Mouse (Mus musculus) limb, embryonic 11.5 days (tissue): ENCODE measurements at regions not wholly inside any gene's neighbourhood (a gene's known extent, or its start where the extent isn't known, plus 50 kb on each side); places are given as distances from the start of the nearest gene placed in this dataset.

Source experiments
- ATAC-seq: fragments of 200-750 bp; cut with Nextera tagmentation; 2 replicates; pipeline ENCODE4 v1.8.0; 2017; ENCODE audit warnings: low read depth; ENCODE audit not compliant: insufficient number of reproducible peaks, low FRiP score, low TSS enrichment
- DNase-seq: peaks from one replicate; pipeline ENCODE4 v3.0.0-alpha.2; 2015; ENCODE audit warnings: low spot score
- H3K27ac ChIP-seq: fragments of 300-500 bp; sonication (generic); replicated peaks from 2 replicates; pipeline ENCODE4 v1.5.1; 2014; ENCODE audit warnings: low read depth, mild to moderate bottlenecking, low read length
- H3K27me3 ChIP-seq: fragments of 300-500 bp; sonication (generic); 2 replicates; pipeline ENCODE4 v1.6.1; 2014; ENCODE audit warnings: mild to moderate bottlenecking, low read length, mixed read lengths; ENCODE audit not compliant: control insufficient read depth, insufficient read depth
- H3K36me3 ChIP-seq: fragments of 300-500 bp; sonication (generic); 2 replicates; pipeline ENCODE4 v1.6.1; 2014; ENCODE audit warnings: mild to moderate bottlenecking, low read length, moderate library complexity, mixed read lengths; ENCODE audit not compliant: control insufficient read depth, insufficient read depth
- H3K4me1 ChIP-seq: fragments of 300-500 bp; sonication (generic); 2 replicates; pipeline ENCODE4 v1.6.1; 2014; ENCODE audit warnings: low read length, mixed read lengths; ENCODE audit not compliant: control insufficient read depth, insufficient read depth
- H3K4me2 ChIP-seq: fragments of 300-500 bp; sonication (generic); 2 replicates; pipeline ENCODE4 v1.6.1; 2014; ENCODE audit warnings: low read depth, mild to moderate bottlenecking, moderate library complexity; ENCODE audit not compliant: severe bottlenecking
- H3K4me3 ChIP-seq: fragments of 300-500 bp; sonication (generic); 2 replicates; pipeline ENCODE4 v1.5.1; 2014; ENCODE audit warnings: low read depth, low read length
- H3K9ac ChIP-seq: fragments of 300-500 bp; sonication (generic); 2 replicates; pipeline ENCODE4 v1.6.1; 2014; ENCODE audit warnings: mild to moderate bottlenecking, low read length
- H3K9me3 ChIP-seq: fragments of 300-500 bp; sonication (generic); 2 replicates; pipeline ENCODE4 v1.6.1; 2016; ENCODE audit warnings: low read length; ENCODE audit not compliant: control insufficient read depth
- WGBS: fragments of 180-500 bp; shearing (Covaris S2); extraction: QIAGEN DNeasy Blood & Tissue Kit; methylation state at CpG from one replicate; pipeline ENCODE4 v1.1.7; 2014; 5-methylcytosine and 5-hydroxymethylcytosine counted together

DNA sequence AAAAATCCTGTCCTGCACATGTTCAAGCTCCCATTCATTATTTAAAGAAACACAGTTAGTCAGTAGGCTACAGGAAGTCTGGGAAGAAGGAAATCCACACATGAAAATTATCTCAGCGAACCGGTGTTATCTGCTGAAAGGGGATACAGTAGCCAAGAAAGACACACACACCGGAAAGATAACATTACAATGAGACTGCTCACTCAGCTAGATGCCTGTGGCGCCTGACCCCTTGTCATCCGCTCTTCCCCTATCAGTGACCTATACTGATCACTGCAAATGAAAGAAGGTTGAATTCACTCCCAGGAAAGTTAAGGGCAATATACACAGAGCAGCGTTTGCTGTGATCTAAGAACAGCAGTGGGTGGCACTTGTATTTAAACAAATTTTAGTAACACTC, 481.0 kb upstream of the Sox11 start:
- Histone ChIP-seq H3K9ac (no peak overlapping the region), H3K9me3 (no peaks in the 10 kb centered on the region), H3K4me3 (no peak overlapping the region), H3K27ac (no peak overlapping the region), H3K36me3 (no peaks in the 10 kb centered on the region), H3K4me1 (no peaks in the 10 kb centered on the region), H3K4me2 (no peak overlapping the region), H3K27me3 (no peaks in the 10 kb centered on the region)
- ATAC-seq (no peak), DNase-seq (no peak)
- 87% methylated on average over 6 of the region's 6 CpGs for WGBS

DNA sequence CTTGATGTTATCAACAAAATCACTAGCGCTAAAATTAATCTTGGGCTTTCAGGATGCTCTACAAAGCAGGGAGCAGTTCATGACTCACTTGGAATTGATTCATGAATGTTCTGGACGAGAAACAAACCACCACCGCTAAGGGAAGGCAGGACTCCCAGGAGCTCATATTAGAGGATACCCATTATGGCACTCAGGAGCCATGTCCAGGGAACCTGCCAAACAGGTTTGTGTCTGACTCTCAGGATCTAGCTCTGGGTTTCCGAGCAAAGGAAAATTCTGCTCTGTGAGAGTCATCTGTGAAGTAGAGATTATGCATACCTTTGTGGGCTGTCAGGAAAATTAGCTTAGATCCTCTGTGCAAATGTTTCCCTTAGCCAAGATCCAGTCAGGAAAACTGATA, 454.3 kb upstream of the Sox11 start:
- Histone ChIP-seq H3K4me1 (no peaks in the 10 kb centered on the region), H3K9me3 (no peaks in the 10 kb centered on the region), H3K9ac (no peak overlapping the region), H3K27ac (no peak overlapping the region), H3K4me3 (no peak overlapping the region), H3K27me3 (no peaks in the 10 kb centered on the region), H3K36me3 (no peaks in the 10 kb centered on the region), H3K4me2 (no peak overlapping the region)
- DNase-seq (no peak), ATAC-seq (no peak)
- 79% methylated on average over 4 of the region's 4 CpGs for WGBS

DNA sequence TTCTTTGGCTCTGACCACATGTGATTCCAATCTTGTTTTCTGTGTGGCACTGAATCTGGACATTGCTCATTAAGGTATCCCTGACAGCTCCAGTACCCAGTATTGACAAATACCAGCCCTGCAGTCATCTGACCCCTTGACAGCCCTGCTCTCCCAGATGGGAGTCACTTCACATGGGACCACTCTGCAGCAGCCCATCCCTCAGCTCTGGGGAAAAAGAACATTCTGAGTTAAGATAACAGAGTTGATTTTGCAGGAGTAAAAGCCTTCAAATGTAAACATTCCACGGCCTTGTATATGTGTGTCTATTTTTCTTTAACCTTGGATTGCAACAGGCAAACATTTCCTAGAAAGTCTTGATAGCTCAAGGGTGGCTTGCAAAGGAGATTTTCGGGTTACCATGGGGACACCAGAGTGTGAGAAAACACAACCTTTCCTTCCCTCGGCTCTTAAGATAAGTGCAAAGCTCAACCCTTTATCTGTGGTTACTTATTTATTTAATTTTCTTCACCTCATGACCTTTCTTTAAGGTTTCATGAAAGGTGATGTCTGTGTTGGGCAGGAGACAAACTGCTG, 444.4 kb upstream of the Sox11 start:
- no peak for DNase-seq
- H3K4me3 ChIP-seq: no peak overlapping the region
- ATAC-seq: no peak
- H3K4me1 ChIP-seq: no peaks in the 10 kb centered on the region
- H3K4me2 ChIP-seq: no peak overlapping the region
- no peaks in the 10 kb centered on the region for H3K27me3 ChIP-seq
- H3K36me3 ChIP-seq: no peaks in the 10 kb centered on the region
- 30% methylated on average over 3 of the region's 3 CpGs for WGBS
- no peak overlapping the region for H3K9ac ChIP-seq
- no peak overlapping the region for H3K27ac ChIP-seq
- H3K9me3 ChIP-seq: no peaks in the 10 kb centered on the region

DNA sequence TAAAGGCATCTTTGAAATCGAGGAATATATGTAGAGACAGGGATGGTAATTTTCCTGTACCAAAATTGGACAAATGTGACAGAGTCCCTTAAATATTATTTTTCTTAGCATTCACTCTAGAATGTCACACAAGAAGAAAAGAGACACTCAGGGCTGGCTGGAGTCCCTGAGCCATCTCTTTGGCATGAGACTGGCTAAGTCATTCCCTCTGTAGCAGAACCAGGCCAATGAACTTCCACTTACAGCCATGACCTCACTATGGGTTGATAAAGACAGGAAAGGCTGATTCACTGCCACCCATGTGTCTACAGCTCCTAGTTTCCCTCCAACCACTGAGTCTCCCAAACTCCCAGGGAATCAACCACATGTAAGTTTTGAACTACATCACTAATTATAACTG, 438.4 kb upstream of the Sox11 start:
- H3K4me2 ChIP-seq: no peak overlapping the region
- no peaks in the 10 kb centered on the region for H3K27me3 ChIP-seq
- H3K27ac ChIP-seq: no peak overlapping the region
- H3K36me3 ChIP-seq: no peaks in the 10 kb centered on the region
- H3K9ac ChIP-seq: no peak overlapping the region
- ATAC-seq: no peak
- WGBS: 90% methylated on average over 1 of the region's 1 CpGs
- no peaks in the 10 kb centered on the region for H3K9me3 ChIP-seq
- H3K4me3 ChIP-seq: no peak overlapping the region
- H3K4me1 ChIP-seq: no peaks in the 10 kb centered on the region
- DNase-seq: no peak

DNA sequence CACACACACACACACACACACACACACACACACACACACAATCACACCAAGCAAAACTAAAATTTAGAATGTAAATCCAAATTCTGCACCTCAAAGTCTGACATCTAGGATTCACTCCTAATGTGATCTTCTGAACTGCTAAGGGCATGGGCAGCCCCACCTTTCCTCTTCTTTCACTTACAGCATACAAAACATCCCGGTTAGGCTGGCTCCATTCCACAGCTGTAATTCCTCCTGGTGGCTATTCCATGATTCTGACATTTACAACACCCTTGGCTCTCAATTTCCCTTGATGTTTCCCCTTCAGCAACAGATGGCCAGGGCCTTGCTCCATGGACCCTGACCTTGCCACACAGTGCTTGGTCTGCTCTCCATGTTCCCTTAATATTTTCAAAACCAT, 423.6 kb upstream of the Sox11 start:
- Histone ChIP-seq H3K36me3 (no peaks in the 10 kb centered on the region), H3K4me3 (no peak overlapping the region), H3K27me3 (no peaks in the 10 kb centered on the region), H3K27ac (no peak overlapping the region), H3K9ac (no peak overlapping the region), H3K4me1 (no peaks in the 10 kb centered on the region), H3K9me3 (no peaks in the 10 kb centered on the region), H3K4me2 (no peak overlapping the region)
- no peak for ATAC-seq
- DNase-seq: no peak
- 31% methylated on average over 1 of the region's 1 CpGs for WGBS

DNA sequence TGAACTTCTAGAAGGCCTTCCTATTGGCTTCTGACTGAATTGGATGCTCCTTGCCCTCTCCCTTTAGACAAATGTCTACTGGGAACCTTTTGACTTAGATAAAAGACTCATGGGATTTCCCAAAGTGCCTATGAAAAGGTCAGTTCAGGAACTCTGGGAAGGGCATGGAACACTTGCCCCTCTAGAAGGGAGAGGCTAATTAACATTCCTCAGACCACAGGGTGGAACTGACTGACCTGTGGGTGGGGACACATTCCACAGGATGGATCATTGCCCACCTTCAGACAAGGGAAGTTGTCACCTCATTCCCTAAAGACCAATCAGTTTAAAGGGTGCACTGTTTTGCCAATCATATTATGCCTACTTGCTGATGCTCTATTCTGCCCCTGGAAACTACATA, 416.6 kb upstream of the Sox11 start:
- H3K9me3 ChIP-seq: no peaks in the 10 kb centered on the region
- H3K27me3 ChIP-seq: no peaks in the 10 kb centered on the region
- H3K4me1 ChIP-seq: peaks cover 6% of the 10 kb centered on the region; the same call in 1 of the 2 replicates
- no peak overlapping the region for H3K4me2 ChIP-seq
- ATAC-seq: no peak
- H3K27ac ChIP-seq: no peak overlapping the region
- H3K9ac ChIP-seq: no peak overlapping the region
- no peaks in the 10 kb centered on the region for H3K36me3 ChIP-seq
- no peak for DNase-seq
- H3K4me3 ChIP-seq: no peak overlapping the region

DNA sequence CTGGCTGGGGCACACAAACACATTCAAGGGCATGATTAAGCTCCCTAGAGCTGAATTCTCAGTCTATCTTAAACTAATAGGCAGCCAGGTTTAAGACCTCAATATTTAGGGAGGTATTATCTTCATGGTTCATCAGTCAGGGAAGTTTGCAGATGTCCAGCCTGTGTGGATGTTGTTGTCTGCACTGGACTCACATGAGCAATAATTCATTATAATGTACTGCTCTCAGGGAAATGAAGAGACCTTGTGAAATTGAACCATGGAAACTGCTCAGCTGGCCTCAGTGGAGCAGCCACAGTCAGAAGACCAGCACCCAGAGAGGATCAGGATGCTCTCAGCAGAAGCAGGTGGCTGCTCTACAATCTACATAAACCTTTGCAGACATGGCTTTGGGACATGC, 415.3 kb upstream of the Sox11 start:
- Histone ChIP-seq H3K27me3 (no peaks in the 10 kb centered on the region), H3K27ac (no peak overlapping the region), H3K4me1 (peaks cover 6% of the 10 kb centered on the region; the same call in 1 of the 2 replicates), H3K4me3 (no peak overlapping the region), H3K9me3 (no peaks in the 10 kb centered on the region), H3K9ac (no peak overlapping the region), H3K4me2 (no peak overlapping the region), H3K36me3 (no peaks in the 10 kb centered on the region)
- ATAC-seq (no peak), DNase-seq (no peak)

DNA sequence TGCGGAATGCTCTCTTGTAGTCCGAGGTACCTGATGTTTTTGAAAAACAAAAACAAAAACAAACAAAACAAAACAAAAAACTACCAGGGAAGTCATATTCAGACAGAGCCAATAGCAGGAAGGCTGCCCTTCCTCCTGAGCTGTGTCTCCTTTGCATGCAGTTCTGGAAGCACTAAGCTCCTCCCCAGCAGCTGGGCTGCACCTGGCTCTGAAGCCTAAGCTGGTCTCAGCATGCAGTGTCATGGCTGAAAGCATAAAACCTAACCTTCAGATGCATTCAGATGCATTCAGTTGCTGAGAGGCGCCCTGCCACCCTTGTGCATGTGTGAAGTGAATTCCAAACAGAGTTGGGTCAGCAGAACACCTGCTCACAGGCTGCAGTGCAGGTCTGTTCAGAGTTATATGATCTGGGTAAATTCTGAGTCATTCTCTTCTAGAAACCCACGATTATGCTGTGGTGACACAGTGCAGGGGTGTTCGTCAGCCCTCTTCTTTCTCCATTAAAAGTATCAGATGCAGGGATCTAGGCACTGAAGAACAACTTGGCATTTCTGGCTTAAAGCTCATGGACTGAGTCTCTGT, 382.3 kb upstream of the Sox11 start:
- Histone ChIP-seq H3K27ac (no peak overlapping the region), H3K9ac (no peak overlapping the region), H3K4me3 (no peak overlapping the region), H3K9me3 (no peaks in the 10 kb centered on the region), H3K4me1 (no peaks in the 10 kb centered on the region), H3K36me3 (no peaks in the 10 kb centered on the region), H3K27me3 (no peaks in the 10 kb centered on the region), H3K4me2 (no peak overlapping the region)
- peak; percentile 35; the same call in 1 of the 2 replicates for ATAC-seq
- WGBS: 62% methylated on average over 5 of the region's 5 CpGs
- DNase-seq: peak; percentile 54

DNA sequence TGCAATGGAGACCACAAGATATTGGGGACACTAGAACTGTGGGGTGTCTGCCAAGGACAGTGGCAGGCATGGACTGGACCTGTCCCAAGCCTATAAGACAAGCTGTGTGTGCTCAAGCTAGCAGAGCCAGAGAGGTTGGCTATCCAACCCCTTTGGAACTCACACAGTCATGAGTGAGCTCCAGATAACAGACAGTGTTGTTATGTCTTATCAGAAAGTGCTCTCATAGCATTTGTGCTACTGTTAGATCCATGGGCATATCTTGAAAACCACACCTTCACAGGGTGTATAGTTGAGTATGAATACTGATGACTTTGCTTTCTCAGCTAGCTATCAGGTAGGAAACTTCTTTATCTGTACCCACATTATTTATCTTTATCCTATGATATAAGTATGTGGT, 338.1 kb upstream of the Sox11 start:
- H3K4me1 ChIP-seq: no peaks in the 10 kb centered on the region
- no peak overlapping the region for H3K4me2 ChIP-seq
- no peak for DNase-seq
- no peaks in the 10 kb centered on the region for H3K9me3 ChIP-seq
- no peaks in the 10 kb centered on the region for H3K27me3 ChIP-seq
- ATAC-seq: no peak
- no peaks in the 10 kb centered on the region for H3K36me3 ChIP-seq
- H3K9ac ChIP-seq: no peak overlapping the region
- H3K27ac ChIP-seq: no peak overlapping the region
- H3K4me3 ChIP-seq: no peak overlapping the region
